Mouse (Mus musculus): ENCODE data around the gene Angptl2.

DNA sequence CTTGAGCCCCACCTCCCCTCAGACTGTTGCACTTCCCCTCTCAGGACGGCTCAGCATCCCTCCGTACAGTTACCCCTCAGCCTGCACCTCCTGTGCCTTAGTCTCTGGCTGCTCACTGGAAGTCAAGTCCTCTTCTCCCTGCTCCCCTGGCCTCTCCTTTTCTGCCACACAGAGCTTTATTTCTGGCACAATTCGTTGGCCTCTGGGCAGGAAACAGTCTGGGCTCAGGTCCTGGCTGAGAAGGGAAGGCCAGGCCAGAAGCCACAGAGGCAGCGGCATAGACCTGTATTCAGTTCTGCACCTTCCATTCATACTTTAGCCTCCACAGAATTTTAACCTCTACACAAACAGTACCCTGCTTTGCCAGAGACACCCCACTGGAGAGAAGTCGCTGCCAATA, 31.0 kb downstream of the Angptl2 start:
- TF ChIP-seq CTCF (IDR thresholded peaks at IDR 0.05; ENCODE audit: low read depth) (no peak), EP300 (optimal IDR thresholded peaks at IDR 0.05) (no peak)
